Mouse (Mus musculus) limb, embryonic 15.5 days (tissue): ENCODE measurements around the gene Cbx8. TPM values are rescaled to one million over a fixed set of nuclear protein-coding genes. Genes with fewer than 3 reads are reported as not detected.

Experiments used
- ATAC-seq: fragments of 200-750 bp; cut with Nextera tagmentation; 2 replicates; pipeline ENCODE4 v1.8.0; 2017; ENCODE audit warnings: low read depth, moderate TSS enrichment; ENCODE audit not compliant: insufficient number of reproducible peaks, low FRiP score, low TSS enrichment
- H3K27ac ChIP-seq: fragments of 300-500 bp; sonication (generic); 2 replicates; pipeline ENCODE4 v1.5.1; 2015; ENCODE audit warnings: moderate library complexity, mild to moderate bottlenecking, inconsistent platforms
- H3K27me3 ChIP-seq: fragments of 300-500 bp; sonication (generic); 2 replicates; pipeline ENCODE4 v1.6.1; 2015; ENCODE audit warnings: inconsistent platforms
- H3K36me3 ChIP-seq: fragments of 300-500 bp; sonication (generic); 2 replicates; pipeline ENCODE4 v1.6.1; 2015; ENCODE audit warnings: inconsistent platforms
- H3K4me1 ChIP-seq: fragments of 300-500 bp; sonication (generic); 2 replicates; pipeline ENCODE4 v1.6.1; 2015; ENCODE audit warnings: inconsistent platforms
- H3K4me2 ChIP-seq: fragments of 300-500 bp; sonication (generic); 2 replicates; pipeline ENCODE4 v1.6.1; 2015; ENCODE audit warnings: mild to moderate bottlenecking, inconsistent platforms
- H3K4me3 ChIP-seq: fragments of 300-500 bp; sonication (generic); 2 replicates; pipeline ENCODE4 v1.5.1; 2015; ENCODE audit warnings: mild to moderate bottlenecking, inconsistent platforms
- H3K9ac ChIP-seq: fragments of 300-500 bp; sonication (generic); 2 replicates; pipeline ENCODE4 v1.6.1; 2015; ENCODE audit warnings: inconsistent platforms
- H3K9me3 ChIP-seq: fragments of 300-500 bp; sonication (generic); 2 replicates; pipeline ENCODE4 v1.6.1; 2016; ENCODE audit warnings: inconsistent platforms
- WGBS: fragments of 180-500 bp; shearing (Covaris S2); methylation state at CpG from one replicate; pipeline ENCODE4 v1.1.7; 2015; 5-methylcytosine and 5-hydroxymethylcytosine counted together
- polyA plus RNA-seq: library from polyadenylated mRNA; unstranded; fragments of >200 nt; fragmentation: Nextera tagmentation; extraction: Ambion mirVana; gene quantifications from 2 replicates; pipeline ENCODE4 v1.2.1, GENCODE M21; 2015

Gene Cbx8
- polyA plus RNA-seq, 1 experiment from 2014 or later = 9.6 TPM

GRCm38 (mm10) chr11:119007461-119008456 lies 33.0 kb downstream of the Cbx8 start:
- H3K9me3 ChIP-seq = no peaks in the 10 kb centered on the region
- no peak overlapping the region for H3K27ac ChIP-seq
- peaks cover 9% of the 10 kb centered on the region for H3K4me1 ChIP-seq
- no peak overlapping the region for H3K9ac ChIP-seq
- peak overlapping the region; percentile 47 for H3K4me2 ChIP-seq
- peak overlapping the region; percentile 38 for H3K4me3 ChIP-seq
- H3K27me3 ChIP-seq = no peaks in the 10 kb centered on the region
- no peaks in the 10 kb centered on the region for H3K36me3 ChIP-seq
- peak; percentile 41; the same call in 1 of the 2 replicates for ATAC-seq
- 21% methylated on average over 21 of the region's 21 CpGs for WGBS

GRCm38 (mm10) chr11:119006462-119006861 lies 34.3 kb downstream of the Cbx8 start:
- no peaks in the 10 kb centered on the region for H3K36me3 ChIP-seq
- no peak overlapping the region for H3K4me2 ChIP-seq
- no peak overlapping the region for H3K4me3 ChIP-seq
- peaks cover 9% of the 10 kb centered on the region for H3K4me1 ChIP-seq
- no peak for ATAC-seq
- no peaks in the 10 kb centered on the region for H3K27me3 ChIP-seq
- H3K9me3 ChIP-seq = no peaks in the 10 kb centered on the region
- H3K9ac ChIP-seq = no peak overlapping the region
- H3K27ac ChIP-seq = no peak overlapping the region
- WGBS = 59% methylated on average over 3 of the region's 3 CpGs

GRCm38 (mm10) chr11:119005547-119006275 lies 35.1 kb downstream of the Cbx8 start:
- no peaks in the 10 kb centered on the region for H3K9me3 ChIP-seq
- 0 out of 2 replicates have a peak, but pooled peaks cover 2% of the 10 kb centered on the region for H3K27me3 ChIP-seq
- 82% methylated on average over 10 of the region's 10 CpGs for WGBS
- H3K27ac ChIP-seq = no peak overlapping the region
- peaks cover 9% of the 10 kb centered on the region for H3K4me1 ChIP-seq
- no peaks in the 10 kb centered on the region for H3K36me3 ChIP-seq
- no peak overlapping the region for H3K4me3 ChIP-seq
- ATAC-seq = no peak
- H3K4me2 ChIP-seq = no peak overlapping the region
- H3K9ac ChIP-seq = no peak overlapping the region

- 44% methylated on average over 4 of the region's 4 CpGs for WGBS
Observed at GRCm38 (mm10) chr11:119001493-119002128, 39.2 kb downstream of the Cbx8 start.

GRCm38 (mm10) chr11:119000877-119001276 lies 39.9 kb downstream of the Cbx8 start:
- ATAC-seq = no peak
- WGBS = 62% methylated on average over 2 of the region's 2 CpGs
- Histone ChIP-seq H3K4me2 (no peak overlapping the region), H3K9me3 (no peaks in the 10 kb centered on the region), H3K9ac (no peak overlapping the region), H3K27ac (no peak overlapping the region), H3K36me3 (no peaks in the 10 kb centered on the region), H3K27me3 (peaks cover 20% of the 10 kb centered on the region), H3K4me1 (peaks cover 16% of the 10 kb centered on the region), H3K4me3 (no peak overlapping the region)

More at GRCm38 (mm10) chr11:119001493-119002128, 39.2 kb downstream of the Cbx8 start:
- no peak for ATAC-seq
- no peak overlapping the region for H3K4me3 ChIP-seq
- no peak overlapping the region for H3K9ac ChIP-seq
- H3K9me3 ChIP-seq = no peaks in the 10 kb centered on the region
- no peak overlapping the region for H3K4me2 ChIP-seq
- peaks cover 16% of the 10 kb centered on the region for H3K4me1 ChIP-seq
- H3K36me3 ChIP-seq = no peaks in the 10 kb centered on the region
- H3K27me3 ChIP-seq = peaks cover 20% of the 10 kb centered on the region
- no peak overlapping the region for H3K27ac ChIP-seq

GRCm38 (mm10) chr11:118999361-118999804 lies 41.4 kb downstream of the Cbx8 start:
- no peaks in the 10 kb centered on the region for H3K36me3 ChIP-seq
- no peak overlapping the region for H3K4me3 ChIP-seq
- H3K9ac ChIP-seq = no peak overlapping the region
- H3K27me3 ChIP-seq = peaks cover 20% of the 10 kb centered on the region
- H3K4me1 ChIP-seq = peaks cover 23% of the 10 kb centered on the region
- no peak overlapping the region for H3K27ac ChIP-seq
- ATAC-seq = no peak
- H3K9me3 ChIP-seq = no peaks in the 10 kb centered on the region
- 5% methylated on average over 26 of the region's 26 CpGs for WGBS
- no peak overlapping the region for H3K4me2 ChIP-seq

- no peak overlapping the region for H3K9ac ChIP-seq
- peaks cover 23% of the 10 kb centered on the region for H3K4me1 ChIP-seq
- H3K4me3 ChIP-seq = peak overlapping the region; percentile 18
- no peak overlapping the region for H3K27ac ChIP-seq
- H3K27me3 ChIP-seq = peaks cover 25% of the 10 kb centered on the region
- no peaks in the 10 kb centered on the region for H3K36me3 ChIP-seq
- 0 out of 2 replicates have a peak, but pooled peaks have one; percentile 27 for ATAC-seq
- H3K9me3 ChIP-seq = no peaks in the 10 kb centered on the region
- WGBS = 7% methylated on average over 30 of the region's 30 CpGs
- peak overlapping the region; percentile 43 for H3K4me2 ChIP-seq
Observed at GRCm38 (mm10) chr11:118998540-118999265, 42.1 kb downstream of the Cbx8 start.

GRCm38 (mm10) chr11:118997182-118997581 lies 43.6 kb downstream of the Cbx8 start:
- Histone ChIP-seq H3K36me3 (no peaks in the 10 kb centered on the region), H3K9ac (no peak overlapping the region), H3K9me3 (no peaks in the 10 kb centered on the region), H3K4me1 (peaks cover 23% of the 10 kb centered on the region), H3K4me3 (no peak overlapping the region), H3K27me3 (peaks cover 28% of the 10 kb centered on the region), H3K4me2 (no peak overlapping the region), H3K27ac (0 out of 2 replicates have a peak overlapping the region, but pooled peaks have one; percentile 38)
- no peak for ATAC-seq
- WGBS = 59% methylated on average over 3 of the region's 3 CpGs

GRCm38 (mm10) chr11:118995448-118995847 lies 45.3 kb downstream of the Cbx8 start:
- WGBS = 32% methylated on average over 4 of the region's 4 CpGs
- ATAC-seq = no peak

GRCm38 (mm10) chr11:118992781-118993180 lies 48.0 kb downstream of the Cbx8 start:
- no peaks in the 10 kb centered on the region for H3K36me3 ChIP-seq
- 64% methylated on average over 3 of the region's 3 CpGs for WGBS
- no peak for ATAC-seq

More at GRCm38 (mm10) chr11:118995448-118995847, 45.3 kb downstream of the Cbx8 start:
- Histone ChIP-seq H3K4me3 (no peak overlapping the region), H3K36me3 (no peaks in the 10 kb centered on the region), H3K4me2 (no peak overlapping the region), H3K27ac (peak overlapping the region; percentile 38), H3K27me3 (peaks cover 24% of the 10 kb centered on the region), H3K9ac (no peak overlapping the region), H3K4me1 (peaks cover 23% of the 10 kb centered on the region), H3K9me3 (no peaks in the 10 kb centered on the region)

GRCm38 (mm10) chr11:118987999-118988398 lies 52.8 kb downstream of the Cbx8 start, which contains the start of gene Enpp7:
Enpp7 (plus strand) TSS chr11:118988188.
- Histone ChIP-seq H3K9me3 (no peaks in the 10 kb centered on the region), H3K9ac (no peak within 1 kb of the TSS), H3K4me1 (no peaks in the 10 kb centered on the region), H3K4me3 (no peak within 1 kb of the TSS), H3K36me3 (no peaks in the 10 kb centered on the region), H3K4me2 (no peak within 1 kb of the TSS), H3K27ac (no peak within 1 kb of the TSS), H3K27me3 (no peaks in the 10 kb centered on the region)
- WGBS = 87% methylated on average over 10 of the region's 10 CpGs
- ATAC-seq = no peak

More at GRCm38 (mm10) chr11:118992781-118993180, 48.0 kb downstream of the Cbx8 start:
- no peaks in the 10 kb centered on the region for H3K9me3 ChIP-seq
- no peak overlapping the region for H3K4me3 ChIP-seq
- no peak overlapping the region for H3K4me2 ChIP-seq
- peaks cover 8% of the 10 kb centered on the region; the same call in 1 of the 2 replicates for H3K27me3 ChIP-seq
- H3K4me1 ChIP-seq = peaks cover 7% of the 10 kb centered on the region
- no peak overlapping the region for H3K27ac ChIP-seq
- no peak overlapping the region for H3K9ac ChIP-seq
